Mouse (Mus musculus) bone marrow macrophage, adult 2 months (primary cell): ENCODE results near the gene H2-M10.2.
"Not testable (repeated sequence)": the region's sequence is repeated elsewhere in the genome, so short reads cannot be mapped to it uniquely, and the experiment has no call there.

ENCODE experiments used
- CTCF ChIP-seq: IDR thresholded peaks from 2 replicates; pipeline ENCODE4 v1.5.1; 2012; ENCODE audit warnings: low read depth, mild to moderate bottlenecking, low read length, moderate library complexity
- POLR2A ChIP-seq: IDR thresholded peaks from 2 replicates; pipeline ENCODE4 v1.6.1; 2012; ENCODE audit warnings: mild to moderate bottlenecking, low read depth, low read length, borderline replicate concordance

DNA sequence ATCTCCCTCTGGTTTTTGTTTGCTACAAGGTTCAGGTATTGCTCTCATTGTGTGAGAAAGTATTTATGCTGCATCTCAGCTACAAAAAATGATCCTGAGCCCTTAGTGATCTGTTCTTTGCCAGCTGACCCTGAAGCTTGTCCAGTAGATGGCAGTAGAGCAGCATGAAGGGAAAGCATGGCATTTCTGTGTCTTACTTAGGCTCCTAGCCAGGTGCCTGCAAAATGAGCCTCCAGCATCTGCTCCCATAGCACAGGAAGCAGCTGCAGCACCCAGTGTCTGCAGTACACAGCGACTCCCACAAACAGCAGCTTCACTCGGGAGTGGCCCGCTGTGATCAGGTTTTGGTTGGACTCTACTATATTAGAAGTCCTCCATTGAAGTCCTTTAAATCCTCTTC lies 22.6 kb upstream of the H2-M10.2 start:
- TF ChIP-seq CTCF: peak; percentile 34; the same call in 1 of the 2 replicates
- not testable (repeated sequence) for TF ChIP-seq POLR2A
